Comparison of ENCODE assay signal across 25 mouse cellular contexts in genomic region chr10:118953440-118953839, GRCm38 (mm10).
"Had no signal": no experiment of that assay in that cellular context is flagged by ENCODE, and none has a peak within 500 bp of the region (broad histone marks: within the 10 kb centered on the region; RNA-seq: fewer than 3 reads in every experiment).

No protein-coding gene starts in this region.

- H3K4me1 ChIP-seq: hindbrain, embryonic 10.5 days; hindbrain, embryonic 12.5 days; intestine, embryonic 15.5 days; limb, embryonic 10.5 days; limb, embryonic 12.5 days; liver, embryonic 13.5 days had no signal

- H3K9me3 ChIP-seq: heart, embryonic 10.5 days; heart, embryonic 12.5 days; hindbrain, embryonic 10.5 days; hindbrain, embryonic 12.5 days; intestine, embryonic 15.5 days; limb, embryonic 10.5 days; limb, embryonic 12.5 days; liver, embryonic 13.5 days had no signal

- H3K36me3 ChIP-seq: heart, embryonic 10.5 days; heart, embryonic 12.5 days; hindbrain, embryonic 10.5 days; hindbrain, embryonic 12.5 days; intestine, embryonic 15.5 days; limb, embryonic 10.5 days; limb, embryonic 12.5 days; liver, embryonic 13.5 days had no signal

- H3K27ac ChIP-seq: gastrocnemius, adult 2 months; heart, embryonic 10.5 days; hindbrain, embryonic 10.5 days; hindbrain, embryonic 12.5 days; hindbrain, embryonic 14.5 days; intestine, embryonic 15.5 days; layer of hippocampus, adult 2 months; left cerebral cortex, adult 2 months; limb, embryonic 10.5 days; limb, embryonic 12.5 days; liver, embryonic 13.5 days had no signal

- H3K4me2 ChIP-seq: heart, embryonic 12.5 days; hindbrain, embryonic 12.5 days; hindbrain, embryonic 14.5 days; intestine, embryonic 15.5 days; limb, embryonic 12.5 days; liver, embryonic 11.5 days; liver, embryonic 13.5 days had no signal

- ATAC-seq: hindbrain, embryonic 16.5 days; inflammation-experienced regulatory T-cells, adult 6 months; intestine, embryonic 15.5 days; intestine, postnatal 0 days had no signal

- DNase-seq: gastrocnemius, adult 2 months; gastrocnemius, postnatal 10 days; gastrocnemius, postnatal 25 days; heart, postnatal 4 days; kidney, adult 18-20 months; kidney, adult 8-10 months; kidney, postnatal 10 days; kidney, postnatal 25 days; kidney, postnatal 4 days; liver; liver, embryonic 13.5 days had no signal

- H3K27me3 ChIP-seq: intestine, embryonic 15.5 days; limb, embryonic 12.5 days; liver, embryonic 13.5 days had no signal

- H3K4me3 ChIP-seq: gastrocnemius, adult 2 months; heart, embryonic 10.5 days; heart, embryonic 12.5 days; hindbrain, embryonic 10.5 days; hindbrain, embryonic 12.5 days; intestine, embryonic 15.5 days; layer of hippocampus, adult 2 months; left cerebral cortex, adult 2 months; limb, embryonic 10.5 days; limb, embryonic 12.5 days; liver, embryonic 13.5 days had no signal

- H3K9ac ChIP-seq: heart, embryonic 12.5 days; hindbrain, embryonic 12.5 days; hindbrain, embryonic 14.5 days; intestine, embryonic 15.5 days; limb, embryonic 12.5 days; liver, embryonic 13.5 days had no signal
